Mouse (Mus musculus) limb, embryonic 12.5 days (tissue): ENCODE data around the gene Rspo1. TPM values are rescaled to one million over a fixed set of nuclear protein-coding genes. Genes with fewer than 3 reads are reported as not detected.
A peak's percentile ranks its signal among the peaks of the same experiment; 100 is the strongest.

ENCODE experiments used
- ATAC-seq: fragments of 200-750 bp; cut with Nextera tagmentation; 2 replicates; pipeline ENCODE4 v1.8.0; 2017; ENCODE audit warnings: low read depth, moderate TSS enrichment; ENCODE audit not compliant: insufficient number of reproducible peaks, insufficient read depth, low FRiP score, low TSS enrichment
- H3K27ac ChIP-seq: fragments of 300-500 bp; sonication (generic); 2 replicates; pipeline ENCODE4 v1.5.1; 2016; ENCODE audit warnings: mild to moderate bottlenecking, moderate library complexity
- H3K27me3 ChIP-seq: fragments of 300-500 bp; sonication (generic); 2 replicates; pipeline ENCODE4 v1.6.1; 2016; ENCODE audit warnings: mild to moderate bottlenecking, moderate library complexity
- H3K36me3 ChIP-seq: fragments of 300-500 bp; sonication (generic); 2 replicates; pipeline ENCODE4 v1.6.1; 2016; ENCODE audit warnings: mild to moderate bottlenecking, moderate library complexity
- H3K4me1 ChIP-seq: fragments of 300-500 bp; sonication (generic); replicated peaks from 2 replicates; pipeline ENCODE4 v1.6.1; 2016
- H3K4me2 ChIP-seq: fragments of 300-500 bp; sonication (generic); 2 replicates; pipeline ENCODE4 v1.6.1; 2016; ENCODE audit warnings: mild to moderate bottlenecking, moderate library complexity
- H3K4me3 ChIP-seq: fragments of 300-500 bp; sonication (generic); replicated peaks from 2 replicates; pipeline ENCODE4 v1.5.1; 2016; ENCODE audit warnings: mild to moderate bottlenecking
- H3K9ac ChIP-seq: fragments of 300-500 bp; sonication (generic); replicated peaks from 2 replicates; pipeline ENCODE4 v1.6.1; 2016; ENCODE audit warnings: mild to moderate bottlenecking, moderate library complexity
- H3K9me3 ChIP-seq: fragments of 300-500 bp; sonication (generic); 2 replicates; pipeline ENCODE4 v1.6.1; 2016; ENCODE audit warnings: mild to moderate bottlenecking, moderate library complexity
- WGBS: fragments of 180-500 bp; shearing (Covaris S2); methylation state at CpG from one replicate; pipeline ENCODE4 v1.1.7; 2016; 5-methylcytosine and 5-hydroxymethylcytosine counted together
- polyA plus RNA-seq: library from polyadenylated mRNA; unstranded; fragments of >200 nt; fragmentation: Nextera tagmentation; extraction: Ambion mirVana; gene quantifications from 2 replicates; pipeline ENCODE4 v1.2.1, GENCODE M21; 2016

Rspo1 gene
- polyA plus RNA-seq, 1 experiment from 2014 or later: 1.7 TPM

DNA sequence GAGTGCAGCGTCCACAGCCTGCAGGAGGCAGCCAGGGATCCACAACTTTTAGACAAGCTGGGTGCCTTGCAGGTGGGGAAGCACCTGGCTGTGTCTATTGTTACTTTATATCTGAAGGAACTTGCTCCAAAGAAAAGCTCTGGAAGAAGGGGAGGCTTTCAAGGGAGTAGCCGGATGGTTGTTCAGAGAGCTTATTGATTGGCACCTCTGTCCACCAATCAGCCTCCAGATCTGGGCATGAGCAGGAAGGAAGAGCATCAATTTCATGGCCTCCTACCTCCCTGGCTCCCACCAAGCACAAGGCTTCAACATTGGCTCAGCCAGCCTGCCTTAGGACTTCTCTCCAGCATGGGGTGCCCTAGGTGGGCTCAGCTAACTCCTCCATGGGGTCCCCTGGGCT is 12.9 kb upstream of the Rspo1 start:
- peaks cover 42% of the 10 kb centered on the region for H3K4me1 ChIP-seq
- 74% methylated on average over 2 of the region's 2 CpGs for WGBS
- no peak for ATAC-seq
- H3K27me3 ChIP-seq: peaks cover 86% of the 10 kb centered on the region
- H3K4me3 ChIP-seq: no peak overlapping the region
- no peaks in the 10 kb centered on the region for H3K9me3 ChIP-seq
- no peaks in the 10 kb centered on the region for H3K36me3 ChIP-seq
- H3K27ac ChIP-seq: no peak overlapping the region
- no peak overlapping the region for H3K9ac ChIP-seq
- H3K4me2 ChIP-seq: no peak overlapping the region

DNA sequence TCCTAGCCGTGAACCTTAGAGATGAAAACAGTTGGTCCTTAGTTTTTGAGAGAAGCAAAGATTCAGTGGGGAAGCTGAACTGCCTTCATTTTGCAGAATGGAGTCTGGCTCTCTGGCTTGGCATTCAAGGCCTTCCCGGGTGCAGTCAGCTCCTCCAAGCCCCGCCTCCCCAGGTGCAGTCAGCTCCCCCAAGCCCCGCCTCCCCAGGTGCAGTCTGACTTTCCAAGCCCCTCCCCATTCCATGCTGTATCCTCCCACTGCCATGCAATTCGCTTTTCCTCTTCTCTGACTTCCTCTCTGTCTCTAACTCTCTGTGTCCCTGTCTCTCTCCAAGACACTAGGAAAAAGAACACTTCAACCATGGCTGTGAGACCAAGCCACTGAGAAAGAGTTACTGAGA is 8.0 kb upstream of the Rspo1 start:
- Histone ChIP-seq H3K4me1 (no peaks in the 10 kb centered on the region; the same call in 1 of the 2 replicates), H3K4me2 (no peak overlapping the region), H3K9me3 (no peaks in the 10 kb centered on the region), H3K27ac (no peak overlapping the region), H3K9ac (no peak overlapping the region), H3K27me3 (peaks cover 86% of the 10 kb centered on the region), H3K36me3 (no peaks in the 10 kb centered on the region), H3K4me3 (no peak overlapping the region)
- WGBS: 28% methylated on average over 5 of the region's 5 CpGs
- ATAC-seq: no peak

DNA sequence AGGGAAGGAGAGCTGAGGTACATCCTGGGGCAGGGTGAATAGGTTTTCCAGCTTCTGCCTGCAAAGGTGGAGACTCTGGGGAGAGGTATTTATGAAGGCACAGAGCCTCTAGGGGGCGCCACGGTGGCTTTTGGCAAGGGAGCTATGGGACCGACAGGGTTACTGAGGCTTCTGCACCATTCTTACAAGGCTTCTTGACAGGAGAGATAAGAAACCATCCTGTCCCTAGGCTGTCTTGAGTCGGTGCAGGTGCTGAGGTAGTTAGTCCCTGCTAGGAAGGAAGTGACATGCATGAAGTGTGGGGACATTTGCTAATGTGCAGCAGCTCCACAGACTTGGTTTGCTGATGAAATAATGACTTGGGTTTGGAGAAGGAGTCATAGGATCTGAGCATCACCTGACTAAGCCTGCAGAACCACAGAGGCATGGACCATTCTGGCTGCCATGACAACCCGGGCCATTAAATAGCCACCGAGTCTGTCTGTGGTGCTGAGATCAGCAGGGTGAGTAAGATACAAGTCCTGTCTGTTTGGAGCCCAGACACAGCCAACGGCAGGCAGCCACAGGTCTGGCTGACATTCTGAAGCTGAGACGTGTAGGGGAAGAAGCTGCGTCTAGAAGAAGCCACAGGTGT is 2.2 kb upstream of the Rspo1 start:
- Histone ChIP-seq H3K4me1 (peaks cover 35% of the 10 kb centered on the region), H3K9ac (no peak overlapping the region), H3K36me3 (no peaks in the 10 kb centered on the region), H3K27ac (no peak overlapping the region), H3K4me3 (no peak overlapping the region), H3K27me3 (peaks cover 97% of the 10 kb centered on the region), H3K4me2 (no peak overlapping the region), H3K9me3 (no peaks in the 10 kb centered on the region)
- ATAC-seq: no peak
- 13% methylated on average over 9 of the region's 9 CpGs for WGBS

DNA sequence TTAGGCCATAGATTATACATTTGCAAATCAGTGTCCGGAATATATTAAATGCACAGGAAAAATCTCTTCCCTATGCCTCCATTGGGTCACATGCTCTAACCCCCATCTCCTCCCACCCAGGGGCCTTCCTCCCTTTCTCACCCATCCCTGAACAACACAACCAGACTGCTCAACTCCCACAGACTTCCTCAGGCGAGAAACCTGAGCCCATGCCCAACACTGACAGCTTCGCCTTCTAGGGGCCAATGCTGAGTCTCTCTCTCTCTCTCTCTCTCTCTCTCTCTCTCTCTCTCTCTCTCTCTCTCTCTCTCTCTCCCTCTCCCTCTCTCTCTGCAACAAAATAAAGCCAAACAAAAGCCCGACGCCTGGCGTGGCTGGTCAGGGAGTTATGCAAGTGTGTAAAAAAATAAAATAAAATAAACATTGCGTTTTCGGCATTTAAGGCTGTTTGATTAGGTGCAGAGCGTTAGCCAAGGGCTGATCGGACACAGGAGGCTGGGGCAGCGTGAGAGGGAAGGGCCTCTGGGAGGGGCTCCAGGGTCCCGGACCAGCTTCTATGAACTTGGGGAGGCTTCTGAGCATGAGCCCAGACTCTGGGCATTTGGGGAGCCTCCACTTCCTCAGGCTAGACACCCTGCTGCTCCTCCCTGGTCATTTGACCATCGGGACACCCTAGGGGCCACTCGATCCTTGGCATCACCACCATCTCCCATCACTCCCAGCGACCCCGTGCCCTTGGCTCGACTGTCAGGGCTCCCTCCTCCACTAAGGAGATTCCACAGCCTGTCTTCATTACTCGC is 1.2 kb upstream of the Rspo1 start:
- 7% methylated on average over 18 of the region's 18 CpGs for WGBS
- Histone ChIP-seq H3K4me3 (peak overlapping the region; percentile 12; the same call in 1 of the 2 replicates), H3K36me3 (no peaks in the 10 kb centered on the region), H3K27me3 (peaks cover 99% of the 10 kb centered on the region), H3K27ac (no peak overlapping the region), H3K4me1 (peaks cover 44% of the 10 kb centered on the region), H3K9me3 (no peaks in the 10 kb centered on the region), H3K4me2 (peak overlapping the region; percentile 15; the same call in 1 of the 2 replicates), H3K9ac (no peak overlapping the region; the same call in 1 of the 2 replicates)
- no peak for ATAC-seq

DNA sequence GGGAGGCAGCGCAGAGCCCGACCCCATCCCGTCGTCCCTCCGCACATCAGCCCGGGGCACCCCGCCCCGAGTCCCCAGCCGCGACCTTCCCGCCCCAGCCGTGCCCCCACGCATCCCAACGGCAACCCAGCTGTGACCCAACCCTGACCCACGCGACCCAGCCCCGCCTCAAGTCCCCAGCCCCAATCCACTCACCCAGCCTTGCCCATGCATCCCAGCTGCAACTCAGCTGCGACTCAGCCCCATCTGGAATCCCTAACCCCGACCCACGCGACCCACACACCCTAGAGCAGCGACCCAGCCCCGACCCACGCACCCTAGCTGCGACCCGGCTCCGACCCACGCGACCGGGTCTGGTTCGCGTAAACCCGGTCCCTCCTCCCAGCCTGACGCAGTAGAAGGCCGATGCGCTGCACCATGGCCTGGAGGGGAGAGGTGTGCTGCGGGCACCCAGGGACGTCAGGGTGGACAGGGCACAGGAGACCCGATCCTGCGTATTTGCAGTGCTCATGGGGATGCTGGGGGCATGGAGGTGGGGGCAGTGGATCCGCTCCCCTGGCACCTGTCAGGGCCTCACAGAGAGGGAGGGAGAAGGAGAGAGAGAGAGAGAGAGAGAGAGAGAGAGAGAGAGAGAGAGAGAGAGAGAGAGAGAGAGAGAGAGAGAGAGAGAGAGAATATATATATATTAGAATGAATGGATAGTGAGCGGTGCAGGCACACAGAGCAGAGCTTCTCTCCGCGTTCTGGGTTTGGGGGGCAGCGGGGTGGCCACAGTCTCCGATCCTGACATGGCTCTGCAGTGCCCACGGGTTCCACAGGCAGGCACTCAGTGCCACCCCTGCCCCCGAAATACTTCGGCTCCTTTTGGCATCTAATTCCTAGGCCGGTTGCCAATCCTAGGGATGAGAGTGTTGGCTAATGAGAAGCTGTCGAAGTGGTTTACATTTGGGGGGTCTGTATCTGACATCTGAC is 795 bp downstream of the Rspo1 start:
- 3% methylated on average over 46 of the region's 51 CpGs for WGBS
- peaks cover 100% of the 10 kb centered on the region for H3K27me3 ChIP-seq
- H3K9me3 ChIP-seq: no peaks in the 10 kb centered on the region
- H3K9ac ChIP-seq: peak overlapping the region; percentile 53; the same call in 1 of the 2 replicates
- H3K36me3 ChIP-seq: no peaks in the 10 kb centered on the region
- H3K4me1 ChIP-seq: peaks cover 55% of the 10 kb centered on the region
- peak overlapping the region; percentile 60 for H3K4me2 ChIP-seq
- peak overlapping the region; percentile 45 for H3K4me3 ChIP-seq
- no peak overlapping the region for H3K27ac ChIP-seq
- no peak for ATAC-seq

DNA sequence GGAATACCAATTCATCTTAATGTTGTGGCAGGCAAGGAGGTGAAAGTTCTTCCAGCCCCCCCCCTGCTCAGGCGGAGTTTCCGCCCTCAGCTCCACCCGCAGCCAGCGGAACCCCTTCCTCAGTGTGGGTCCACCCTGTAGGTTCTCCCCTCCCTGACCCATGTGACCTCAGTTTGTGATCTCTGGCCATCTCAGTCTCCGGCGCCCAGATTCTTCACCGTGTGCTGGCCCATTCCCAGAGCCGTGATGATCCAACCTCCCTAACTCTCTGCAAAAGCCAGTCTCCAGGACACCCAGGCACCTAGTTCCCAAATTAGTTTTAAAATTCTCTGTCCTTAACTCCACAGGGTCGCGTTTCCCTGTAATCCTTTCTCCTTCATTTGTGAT is 1.5 kb downstream of the Rspo1 start:
- Histone ChIP-seq H3K4me3 (no peak overlapping the region), H3K9me3 (no peaks in the 10 kb centered on the region), H3K9ac (no peak overlapping the region), H3K4me2 (no peak overlapping the region), H3K36me3 (no peaks in the 10 kb centered on the region), H3K27ac (no peak overlapping the region), H3K27me3 (peaks cover 98% of the 10 kb centered on the region), H3K4me1 (peaks cover 55% of the 10 kb centered on the region)
- WGBS: 3% methylated on average over 10 of the region's 10 CpGs
- ATAC-seq: no peak

DNA sequence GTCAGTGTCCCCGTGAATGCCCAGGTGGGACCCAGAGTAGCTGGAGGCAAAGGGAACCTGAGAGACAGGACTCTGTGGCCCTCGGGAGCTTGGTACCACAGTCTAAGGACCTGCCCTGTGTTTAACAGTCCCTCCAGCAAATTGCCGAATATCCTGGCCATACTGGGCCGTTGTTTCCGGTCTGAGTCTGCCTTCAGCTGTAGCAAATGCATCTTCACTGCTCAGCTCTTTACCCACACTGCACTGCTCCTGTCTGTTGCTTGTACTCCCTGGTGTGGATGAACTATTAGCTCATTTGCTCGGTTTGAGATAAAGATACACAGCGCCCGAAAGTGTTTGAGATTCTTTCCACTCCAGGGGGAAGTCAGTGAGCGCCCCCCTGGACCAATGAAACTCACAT is 2.2 kb downstream of the Rspo1 start:
- no peaks in the 10 kb centered on the region for H3K36me3 ChIP-seq
- no peak for ATAC-seq
- no peak overlapping the region for H3K4me3 ChIP-seq
- no peaks in the 10 kb centered on the region for H3K9me3 ChIP-seq
- no peak overlapping the region for H3K9ac ChIP-seq
- H3K27ac ChIP-seq: no peak overlapping the region
- H3K4me1 ChIP-seq: peaks cover 55% of the 10 kb centered on the region
- no peak overlapping the region for H3K4me2 ChIP-seq
- H3K27me3 ChIP-seq: peaks cover 98% of the 10 kb centered on the region
- 14% methylated on average over 9 of the region's 9 CpGs for WGBS

DNA sequence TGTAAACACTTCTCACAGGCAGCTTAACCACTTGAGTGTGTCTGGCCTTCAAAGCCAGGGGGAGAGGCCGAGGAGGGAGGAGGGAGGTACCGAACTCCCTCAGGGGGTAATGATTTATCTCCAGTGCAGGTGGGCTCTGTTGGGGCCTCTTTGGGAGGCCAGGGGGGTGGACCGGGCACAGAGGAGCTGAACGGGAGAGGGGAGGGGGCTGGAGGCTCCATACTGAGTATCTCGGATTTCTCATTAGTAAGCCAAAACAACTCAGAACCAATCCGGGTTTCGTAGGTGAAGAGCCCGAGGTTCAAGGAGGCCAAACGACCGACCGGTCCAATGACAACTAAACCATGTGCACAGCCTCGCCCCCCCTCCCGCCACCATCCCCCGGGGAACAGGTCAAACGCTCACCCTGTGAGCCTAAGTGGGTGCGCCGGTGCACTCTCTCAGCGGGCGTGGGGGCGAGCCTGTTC is 3.6 kb downstream of the Rspo1 start:
- 2% methylated on average over 20 of the region's 20 CpGs for WGBS
- H3K9me3 ChIP-seq: no peaks in the 10 kb centered on the region
- H3K4me1 ChIP-seq: peaks cover 54% of the 10 kb centered on the region
- peak overlapping the region; percentile 25 for H3K4me3 ChIP-seq
- peaks cover 98% of the 10 kb centered on the region for H3K27me3 ChIP-seq
- no peak overlapping the region for H3K27ac ChIP-seq
- peak overlapping the region; percentile 42; the same call in 1 of the 2 replicates for H3K9ac ChIP-seq
- H3K36me3 ChIP-seq: no peaks in the 10 kb centered on the region
- peak overlapping the region; percentile 51 for H3K4me2 ChIP-seq
- ATAC-seq: peak; percentile 12; the same call in 1 of the 2 replicates

DNA sequence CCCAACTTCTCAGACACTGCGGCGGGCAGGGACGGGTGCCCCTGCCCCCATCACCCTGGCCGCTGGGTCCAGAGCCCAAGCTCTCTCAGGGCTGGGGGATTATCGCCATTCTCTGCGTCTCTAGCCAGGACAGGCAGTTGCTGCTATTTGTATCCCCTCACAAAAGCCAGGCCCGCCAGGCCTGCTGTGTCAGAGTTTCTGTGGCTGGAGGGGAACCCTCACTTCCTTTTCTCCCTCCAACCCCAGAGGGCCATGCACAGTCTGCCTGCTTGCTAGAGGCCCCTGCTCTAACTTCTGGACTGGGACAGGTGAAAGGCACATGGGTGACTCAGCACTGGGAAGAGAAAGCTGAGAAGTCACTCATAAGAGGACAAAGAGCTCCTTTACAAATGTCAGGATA is 4.1 kb downstream of the Rspo1 start:
- Histone ChIP-seq H3K4me2 (peak overlapping the region; percentile 51), H3K9me3 (no peaks in the 10 kb centered on the region), H3K4me3 (peak overlapping the region; percentile 25), H3K36me3 (no peaks in the 10 kb centered on the region), H3K4me1 (peaks cover 49% of the 10 kb centered on the region), H3K9ac (peak overlapping the region; percentile 42; the same call in 1 of the 2 replicates), H3K27ac (no peak overlapping the region), H3K27me3 (peaks cover 98% of the 10 kb centered on the region)
- ATAC-seq: no peak
- 3% methylated on average over 7 of the region's 7 CpGs for WGBS

DNA sequence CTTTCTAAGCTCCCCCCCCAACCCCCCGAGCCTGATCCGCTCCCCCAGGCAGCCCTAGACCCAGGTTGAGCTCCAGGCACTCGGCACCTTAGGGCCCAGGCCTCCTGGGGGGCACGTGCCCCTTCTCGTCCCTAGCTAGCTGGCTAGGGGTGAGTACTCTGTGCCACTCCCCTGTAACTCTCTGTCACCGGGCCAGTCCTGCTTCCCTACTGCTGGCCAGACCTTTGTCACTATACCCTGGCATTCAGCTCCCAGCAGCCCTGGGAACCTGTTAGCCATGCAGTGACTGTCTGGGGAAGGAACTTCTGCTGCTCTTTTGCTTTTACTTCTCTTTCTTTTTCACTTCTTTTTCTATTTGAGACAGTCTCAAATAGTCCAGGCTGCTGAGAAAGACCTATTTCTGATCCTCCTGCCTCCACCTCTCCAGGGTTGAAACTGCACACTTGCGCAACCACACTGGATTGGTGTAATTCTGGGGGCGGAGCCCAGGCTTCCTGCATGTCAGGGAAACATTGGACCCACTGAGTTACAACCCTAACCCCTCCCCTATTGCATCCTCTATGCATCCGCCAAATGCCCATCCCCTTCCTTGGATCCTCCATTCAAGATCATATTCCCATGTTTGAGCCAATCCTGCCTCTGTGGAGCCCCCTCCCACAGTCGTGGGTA is 11.4 kb downstream of the Rspo1 start:
- ATAC-seq: no peak
- Histone ChIP-seq H3K9ac (no peak overlapping the region), H3K4me2 (no peak overlapping the region), H3K36me3 (no peaks in the 10 kb centered on the region), H3K4me3 (no peak overlapping the region), H3K27me3 (peaks cover 75% of the 10 kb centered on the region), H3K27ac (no peak overlapping the region), H3K9me3 (no peaks in the 10 kb centered on the region), H3K4me1 (no peaks in the 10 kb centered on the region)
- WGBS: 82% methylated on average over 10 of the region's 10 CpGs
